Mouse (Mus musculus) liver, postnatal 0 days (tissue): ENCODE results near the gene Ano3. TPM values are rescaled to one million over a fixed set of nuclear protein-coding genes. Genes with fewer than 3 reads are reported as not detected.
"Not testable (repeated sequence)": the region's sequence is repeated elsewhere in the genome, so short reads cannot be mapped to it uniquely, and the experiment has no call there.

Experiments
- ATAC-seq: fragments of 200-750 bp; cut with Nextera tagmentation; 2 replicates; pipeline ENCODE4 v1.8.0; 2017; ENCODE audit warnings: mild to moderate bottlenecking, moderate library complexity
- DNase-seq: peaks from one replicate; pipeline ENCODE4 v3.0.0-alpha.2; 2016
- H3K27ac ChIP-seq: fragments of 300-500 bp; sonication (generic); 2 replicates; pipeline ENCODE4 v1.5.1; 2014; ENCODE audit warnings: antibody characterized with exemption, moderate library complexity, mild to moderate bottlenecking, low read depth
- H3K27me3 ChIP-seq: fragments of 300-500 bp; sonication (generic); 2 replicates; pipeline ENCODE4 v1.6.1; 2014; ENCODE audit warnings: low read length, control low read depth, mixed read lengths; ENCODE audit not compliant: insufficient read depth
- H3K36me3 ChIP-seq: fragments of 300-500 bp; sonication (generic); replicated peaks from 2 replicates; pipeline ENCODE4 v1.6.1; 2014; ENCODE audit warnings: mild to moderate bottlenecking, control low read depth, low read length, moderate library complexity, mixed read lengths; ENCODE audit not compliant: insufficient read depth
- H3K4me1 ChIP-seq: fragments of 300-500 bp; sonication (generic); 2 replicates; pipeline ENCODE4 v1.6.1; 2014; ENCODE audit warnings: antibody characterized with exemption, mild to moderate bottlenecking, control low read depth; ENCODE audit not compliant: insufficient read depth
- H3K4me2 ChIP-seq: fragments of 300-500 bp; sonication (generic); 2 replicates; pipeline ENCODE4 v1.6.1; 2014; ENCODE audit warnings: low read depth, mild to moderate bottlenecking, low read length, moderate library complexity, mixed read lengths
- H3K4me3 ChIP-seq: fragments of 300-500 bp; sonication (generic); 2 replicates; pipeline ENCODE4 v1.5.1; 2014; ENCODE audit warnings: low read depth, low read length
- H3K9ac ChIP-seq: fragments of 300-500 bp; sonication (generic); replicated peaks from 2 replicates; pipeline ENCODE4 v1.6.1; 2014; ENCODE audit warnings: mild to moderate bottlenecking, moderate library complexity
- H3K9me3 ChIP-seq: fragments of 300-500 bp; sonication (generic); 2 replicates; pipeline ENCODE4 v1.6.1; 2016; ENCODE audit warnings: mild to moderate bottlenecking, control low read depth, low read length, mixed read lengths
- CTCF ChIP-seq: sonication (generic); IDR thresholded peaks from 2 replicates; pipeline ENCODE4 v1.5.1; 2016; ENCODE audit warnings: antibody characterized with exemption, low read depth
- EP300 ChIP-seq: IDR thresholded peaks from 2 replicates; pipeline ENCODE4 v1.6.1; 2016; ENCODE audit warnings: antibody characterized with exemption, low read depth, mild to moderate bottlenecking
- WGBS: fragments of 180-500 bp; shearing (Covaris S2); extraction: QIAGEN DNeasy Blood & Tissue Kit; methylation state at CpG from one replicate; pipeline ENCODE4 v1.1.7; 2014; ENCODE audit not compliant: insufficient replicate concordance; 5-methylcytosine and 5-hydroxymethylcytosine counted together
- polyA plus RNA-seq: library from polyadenylated mRNA; unstranded; fragments of >200 nt; fragmentation: Nextera tagmentation; extraction: Ambion mirVana; gene quantifications from 2 replicates; pipeline ENCODE4 v1.2.1, GENCODE M21; 2015

Gene Ano3
- polyA plus RNA-seq = not detected in 2 replicates

DNA sequence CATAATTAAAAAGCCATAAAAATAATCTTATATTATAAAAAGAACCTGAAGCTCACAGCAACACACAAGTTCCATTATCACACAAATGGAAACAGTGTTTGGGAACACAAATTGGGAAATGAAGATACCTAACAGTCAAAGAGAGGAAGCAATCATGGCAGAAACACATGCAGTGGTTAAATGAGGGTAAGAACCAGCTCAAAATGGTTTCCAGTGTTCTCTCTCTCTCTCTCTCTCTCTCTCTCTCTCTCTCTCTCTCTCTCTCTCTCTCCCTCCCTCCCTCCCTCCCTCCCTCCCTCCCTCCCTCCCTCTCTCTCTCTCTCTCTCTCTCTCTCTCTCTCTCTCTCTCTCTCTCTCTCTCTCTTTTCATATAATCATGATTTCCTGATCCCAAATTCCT is at the start of gene Ano3:
Gene Ano3, minus strand, starts transcription at position 101 of the 400 bp plus-strand sequence.
- not testable (repeated sequence) for H3K9me3 ChIP-seq, H3K4me1 ChIP-seq, H3K27ac ChIP-seq, H3K9ac ChIP-seq, H3K4me3 ChIP-seq, H3K36me3 ChIP-seq, ATAC-seq, DNase-seq, H3K27me3 ChIP-seq, H3K4me2 ChIP-seq

DNA sequence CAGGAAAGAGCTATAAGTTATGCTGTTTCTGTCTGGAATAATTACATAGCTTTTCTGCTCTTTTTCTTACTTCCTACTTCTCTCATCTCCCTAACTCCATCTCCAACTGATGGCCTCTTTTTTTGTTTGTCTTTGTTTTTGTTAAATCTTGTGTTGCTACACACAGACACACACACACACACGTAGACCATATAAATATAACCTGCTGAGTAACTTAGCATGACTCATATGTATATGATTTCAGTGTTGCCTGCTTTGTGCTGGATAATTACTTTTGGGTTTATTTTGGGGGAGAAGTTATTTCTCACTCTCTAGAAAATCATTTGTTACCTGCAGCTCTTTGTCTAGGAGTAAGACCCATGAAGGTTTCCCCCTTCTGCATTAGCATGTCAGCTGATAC is 39.3 kb upstream of the Ano3 start:
- no peak for ATAC-seq
- H3K9me3 ChIP-seq = no peaks in the 10 kb centered on the region
- TF ChIP-seq EP300 (no peak), CTCF (no peak)
- H3K4me3 ChIP-seq = no peak overlapping the region
- no peaks in the 10 kb centered on the region for H3K27me3 ChIP-seq
- no peak overlapping the region for H3K9ac ChIP-seq
- no peaks in the 10 kb centered on the region for H3K36me3 ChIP-seq
- H3K27ac ChIP-seq = no peak overlapping the region
- H3K4me2 ChIP-seq = no peak overlapping the region
- H3K4me1 ChIP-seq = no peaks in the 10 kb centered on the region
- 67% methylated on average over 1 of the region's 1 CpGs for WGBS
- no peak for DNase-seq

GRCm38 (mm10) chr2:110989539-110989938 is 38.8 kb upstream of the Ano3 start:
- 70% methylated on average over 4 of the region's 4 CpGs for WGBS
- Histone ChIP-seq H3K36me3 (no peaks in the 10 kb centered on the region), H3K9ac (no peak overlapping the region), H3K27ac (no peak overlapping the region), H3K27me3 (no peaks in the 10 kb centered on the region), H3K4me2 (no peak overlapping the region), H3K4me1 (no peaks in the 10 kb centered on the region), H3K9me3 (no peaks in the 10 kb centered on the region), H3K4me3 (no peak overlapping the region)
- TF ChIP-seq CTCF (0 out of 2 replicates have a peak, but pooled peaks have one; percentile 6), EP300 (no peak)
- ATAC-seq = no peak
- no peak for DNase-seq

DNA sequence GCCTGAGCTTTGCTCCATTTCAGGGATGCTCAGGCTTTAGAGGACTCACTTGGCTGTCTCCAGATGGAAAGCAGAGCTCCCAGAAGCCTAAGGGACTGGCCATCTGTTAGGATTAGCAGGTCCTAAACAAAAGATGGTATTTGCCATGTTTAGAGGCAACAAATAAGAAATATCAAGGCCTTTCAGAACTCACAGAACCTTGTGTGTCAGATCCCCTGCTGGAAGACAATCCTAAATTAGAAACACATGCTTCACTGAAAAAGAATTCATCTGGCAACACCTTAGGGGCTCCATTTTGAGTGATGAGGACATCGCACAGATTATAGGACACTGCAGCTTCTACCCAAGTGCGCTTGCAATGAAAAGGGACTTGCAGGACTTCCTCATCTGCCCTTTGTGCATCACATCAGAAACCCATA is 35.1 kb upstream of the Ano3 start:
- Histone ChIP-seq H3K9ac (no peak overlapping the region), H3K4me2 (no peak overlapping the region), H3K36me3 (no peaks in the 10 kb centered on the region), H3K4me3 (no peak overlapping the region), H3K4me1 (no peaks in the 10 kb centered on the region), H3K27ac (no peak overlapping the region), H3K9me3 (no peaks in the 10 kb centered on the region), H3K27me3 (no peaks in the 10 kb centered on the region)
- DNase-seq (no peak), ATAC-seq (no peak)
- 87% methylated on average over 2 of the region's 2 CpGs for WGBS
- TF ChIP-seq CTCF (no peak), EP300 (no peak)

- no peaks in the 10 kb centered on the region for H3K4me1 ChIP-seq
- no peak overlapping the region for H3K9ac ChIP-seq
- no peak overlapping the region for H3K4me2 ChIP-seq
- DNase-seq (no peak), ATAC-seq (no peak)
- H3K36me3 ChIP-seq = no peaks in the 10 kb centered on the region
- H3K27me3 ChIP-seq = no peaks in the 10 kb centered on the region
- WGBS = 40% methylated on average over 1 of the region's 1 CpGs
- H3K9me3 ChIP-seq = no peaks in the 10 kb centered on the region
- no peak overlapping the region for H3K4me3 ChIP-seq
- no peak overlapping the region for H3K27ac ChIP-seq
- TF ChIP-seq CTCF = peak; percentile 43
- no peak for TF ChIP-seq EP300
These were observed 31.0 kb upstream of the Ano3 start for GRCm38 (mm10) chr2:110981733-110982132.

DNA sequence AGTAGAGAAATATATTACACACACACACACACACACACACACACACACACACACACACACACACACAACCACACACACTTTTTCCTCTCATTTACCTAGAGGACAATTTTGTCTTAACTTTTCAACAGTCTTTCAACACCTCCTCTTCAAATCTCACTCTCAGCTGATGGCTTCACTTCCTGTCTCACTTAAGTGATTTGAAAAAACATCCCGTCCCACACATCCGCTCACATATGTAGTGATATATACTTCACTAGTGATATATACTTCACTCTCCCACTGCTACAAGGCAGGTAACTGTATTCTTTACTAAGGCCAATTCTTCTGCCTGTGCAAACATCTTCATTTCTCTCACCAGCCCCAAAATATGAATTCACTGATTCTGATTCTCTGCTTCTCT is 28.9 kb upstream of the Ano3 start:
- Histone ChIP-seq H3K9ac (no peak overlapping the region), H3K4me3 (no peak overlapping the region), H3K9me3 (no peaks in the 10 kb centered on the region), H3K27me3 (no peaks in the 10 kb centered on the region), H3K4me2 (no peak overlapping the region), H3K4me1 (no peaks in the 10 kb centered on the region), H3K36me3 (no peaks in the 10 kb centered on the region), H3K27ac (no peak overlapping the region)
- DNase-seq = no peak
- WGBS = 65% methylated on average over 2 of the region's 2 CpGs
- no peak for ATAC-seq
- TF ChIP-seq CTCF (no peak), EP300 (no peak)

GRCm38 (mm10) chr2:110976871-110977270 is 26.1 kb upstream of the Ano3 start:
- 63% methylated on average over 2 of the region's 2 CpGs for WGBS
- no peak for TF ChIP-seq CTCF
- no peak for TF ChIP-seq EP300
- Histone ChIP-seq H3K36me3 (no peaks in the 10 kb centered on the region), H3K4me3 (no peak overlapping the region), H3K9ac (no peak overlapping the region), H3K27ac (no peak overlapping the region), H3K4me1 (no peaks in the 10 kb centered on the region), H3K9me3 (no peaks in the 10 kb centered on the region), H3K4me2 (no peak overlapping the region), H3K27me3 (no peaks in the 10 kb centered on the region)
- ATAC-seq = no peak
- no peak for DNase-seq
